Mouse (Mus musculus) adrenal gland, adult 2 months (tissue): ENCODE measurements around the gene Gm48552. TPM values are rescaled to one million over a fixed set of nuclear protein-coding genes. Genes with fewer than 3 reads are reported as not detected.

Experiments
- DNase-seq: peaks from one replicate; pipeline ENCODE4 v3.0.0; 2021
- polyA plus RNA-seq: library from polyadenylated mRNA; depleted of rRNA; stranded (reverse); fragments of >200 nt; gene quantifications from 2 replicates; pipeline ENCODE4 v1.2.3, GENCODE M21; 2012
- total RNA-seq, 2 experiments: library from RNA; stranded (reverse); gene quantifications; 2 replicates each; pipeline ENCODE4 v1.2.3; 2021

The Gm48552 gene
- total and polyA plus RNA-seq, 3 experiments: 1.4 to 4.4 TPM; not detected in 1

DNA sequence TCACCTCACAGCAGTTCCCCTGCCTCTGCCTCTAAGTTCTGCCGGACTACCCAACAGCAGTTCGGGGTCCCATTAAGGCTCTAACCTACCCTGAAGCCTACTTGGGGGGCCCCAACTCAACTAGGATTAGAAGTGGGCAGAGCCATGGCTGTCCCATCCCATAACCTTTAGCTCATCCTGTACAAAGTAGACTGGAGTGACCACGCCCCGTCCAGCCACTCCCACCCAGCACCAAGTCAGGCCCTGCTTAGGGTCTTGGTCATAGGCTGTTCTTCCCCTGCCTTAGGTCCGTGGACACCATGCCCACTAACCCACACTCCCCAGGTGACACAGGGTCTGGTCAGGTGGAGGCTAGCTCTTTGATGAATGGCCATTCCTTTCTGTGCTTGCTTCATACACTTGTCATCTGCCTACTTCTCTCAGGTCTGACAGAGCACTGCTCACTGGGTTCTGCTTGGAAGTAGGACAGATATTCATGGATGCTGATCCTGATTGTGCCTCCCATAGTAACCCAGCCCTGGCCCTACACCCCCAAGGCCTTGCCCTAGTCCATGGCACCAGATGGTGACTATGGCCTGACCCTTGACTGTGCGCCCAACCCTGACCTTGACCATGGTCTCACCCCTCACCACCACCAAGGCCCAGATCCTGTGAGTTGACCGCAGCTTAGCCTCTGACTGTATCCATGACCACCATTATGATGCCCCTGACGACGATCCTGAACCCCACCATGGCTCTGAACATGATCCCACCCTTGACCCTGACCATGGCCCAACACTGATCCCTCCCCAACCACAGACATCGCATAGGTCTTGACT lies 30.5 kb downstream of the Gm48552 start:
- DNase-seq: peak; percentile 53

DNA sequence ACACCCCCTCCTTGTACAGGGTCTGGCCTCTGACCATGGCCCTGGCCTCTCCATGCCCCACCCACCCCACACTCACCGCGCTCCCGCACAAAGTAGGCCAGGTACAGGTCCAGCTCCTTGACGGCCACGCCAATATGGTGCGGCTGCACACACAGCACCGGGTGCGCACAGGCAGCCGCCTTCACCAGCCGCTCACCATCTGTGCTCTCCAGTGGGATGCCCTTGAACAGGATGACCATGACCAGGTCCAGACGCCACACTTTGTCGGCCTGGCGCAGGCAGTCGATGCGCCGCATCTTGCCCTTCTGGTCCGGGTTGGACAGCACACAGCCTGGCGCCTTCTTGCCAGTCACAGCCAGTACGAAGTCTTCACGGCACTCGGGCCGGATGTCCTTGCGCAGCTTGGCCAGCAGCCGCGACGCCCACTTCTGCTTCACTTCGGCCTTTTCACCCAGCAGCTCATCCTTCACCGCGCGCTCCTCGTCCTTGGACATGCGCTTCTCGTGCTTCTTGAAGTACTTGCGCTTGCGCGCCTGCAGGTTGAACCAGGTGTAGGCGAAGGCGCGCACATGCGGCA lies 31.5 kb downstream of the Gm48552 start:
- peak; percentile 82 for DNase-seq

GRCm38 (mm10) chr10:81421041-81421796 lies 32.4 kb downstream of the Gm48552 start:
- DNase-seq: no peak

GRCm38 (mm10) chr10:81421797-81422100 lies 32.9 kb downstream of the Gm48552 start:
- DNase-seq: peak; percentile 75

GRCm38 (mm10) chr10:81422191-81422590 lies 33.4 kb downstream of the Gm48552 start:
- DNase-seq: peak; percentile 32

GRCm38 (mm10) chr10:81422661-81423217 lies 33.9 kb downstream of the Gm48552 start:
- DNase-seq: no peak

- DNase-seq: no peak
Observed at GRCm38 (mm10) chr10:81423476-81424245, 34.9 kb downstream of the Gm48552 start.

DNA sequence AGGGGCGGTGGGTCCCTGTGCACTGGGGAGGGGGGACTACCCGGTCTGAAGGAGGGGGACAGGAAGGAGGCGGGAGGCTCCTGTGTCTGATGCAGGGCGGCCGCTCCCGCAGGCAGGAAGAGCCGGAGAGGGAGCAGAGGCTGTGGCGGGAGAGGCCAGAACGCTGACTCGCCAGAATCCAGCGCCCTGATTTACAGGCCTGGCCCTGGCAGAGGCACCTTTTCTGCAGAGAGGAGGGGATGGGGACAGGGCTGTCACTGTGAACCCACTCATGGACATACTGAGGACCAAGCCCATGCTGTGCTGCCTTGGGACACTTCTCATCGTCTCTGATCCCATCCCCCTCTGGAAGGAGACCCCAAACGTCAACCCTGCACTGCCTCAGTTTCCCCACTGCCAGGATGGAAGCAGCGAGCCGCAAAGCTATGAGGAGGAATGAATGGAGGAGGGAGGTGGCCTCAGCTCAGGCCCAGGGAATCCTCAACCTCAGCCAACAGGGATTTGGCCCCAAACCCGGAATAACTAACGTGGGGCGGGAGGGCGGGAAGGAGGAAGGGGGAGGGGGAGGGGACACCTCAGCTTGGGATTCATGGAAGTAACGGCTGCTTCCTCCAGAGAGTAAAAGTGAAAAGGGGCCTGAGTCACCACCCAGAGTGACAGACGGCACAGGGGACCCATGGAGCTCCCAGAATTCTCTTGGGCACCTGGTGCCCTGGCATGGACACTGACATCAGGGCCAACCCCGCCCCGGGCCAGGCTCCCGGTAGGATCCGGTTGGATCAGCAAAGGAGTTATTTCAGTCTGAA lies 35.6 kb downstream of the Gm48552 start:
- DNase-seq: peak; percentile 83

- peak; percentile 81 for DNase-seq
Observed at GRCm38 (mm10) chr10:81425236-81425850, 36.5 kb downstream of the Gm48552 start.

DNA sequence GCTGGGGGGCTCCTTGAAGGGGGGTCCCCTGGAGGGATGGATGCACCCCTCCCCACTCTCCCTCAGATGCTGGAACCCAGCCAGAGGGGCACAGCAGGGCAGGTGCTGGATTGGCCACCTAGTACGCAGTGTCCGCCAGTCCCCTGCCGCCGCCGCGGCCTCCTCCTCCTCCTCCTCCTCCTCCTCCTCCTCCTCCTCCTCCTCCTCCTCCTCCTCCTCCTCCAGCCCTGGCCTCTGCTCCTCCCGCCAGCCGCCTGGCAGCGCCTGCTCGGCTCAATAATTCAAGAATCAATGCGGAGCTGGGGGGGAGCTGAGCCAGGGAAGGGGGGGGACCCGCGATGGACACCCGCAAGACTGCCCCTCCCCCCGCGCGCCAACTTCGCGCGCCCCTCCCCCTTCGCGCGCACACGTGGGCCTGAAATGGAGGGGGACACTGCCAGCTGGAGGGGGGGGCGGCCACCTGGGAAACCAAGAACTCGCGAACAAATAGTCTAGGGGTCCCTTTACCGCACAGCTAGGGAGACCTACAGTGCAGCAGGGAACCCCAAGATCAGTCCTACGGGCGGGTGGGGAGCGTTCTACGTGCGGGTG lies 37.4 kb downstream of the Gm48552 start:
- peak; percentile 56 for DNase-seq

- peak; percentile 91 for DNase-seq
Observed at GRCm38 (mm10) chr10:81426897-81427296, 38.1 kb downstream of the Gm48552 start.

DNA sequence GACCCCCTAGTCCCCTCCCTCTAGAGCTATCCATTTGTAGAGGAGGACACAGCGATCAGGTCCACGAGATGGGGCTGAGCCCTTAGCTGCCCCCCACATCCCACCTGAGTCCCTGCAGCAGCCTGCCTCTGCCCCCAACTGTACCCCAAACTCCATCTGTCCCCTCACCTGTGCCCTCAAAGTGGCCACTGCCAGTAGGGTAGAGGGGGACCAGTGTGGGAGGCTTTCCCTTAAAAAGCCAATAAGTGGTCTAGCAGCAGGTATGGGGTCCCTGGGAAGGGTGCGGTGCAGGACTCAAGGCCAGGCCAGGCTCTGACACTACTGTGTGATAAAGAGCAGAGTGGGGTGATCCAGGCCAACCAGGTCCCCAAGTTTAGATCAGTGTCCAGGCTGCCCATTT lies 38.5 kb downstream of the Gm48552 start:
- DNase-seq: no peak

- peak; percentile 15 for DNase-seq
Observed at GRCm38 (mm10) chr10:81427804-81428506, 39.1 kb downstream of the Gm48552 start.

DNA sequence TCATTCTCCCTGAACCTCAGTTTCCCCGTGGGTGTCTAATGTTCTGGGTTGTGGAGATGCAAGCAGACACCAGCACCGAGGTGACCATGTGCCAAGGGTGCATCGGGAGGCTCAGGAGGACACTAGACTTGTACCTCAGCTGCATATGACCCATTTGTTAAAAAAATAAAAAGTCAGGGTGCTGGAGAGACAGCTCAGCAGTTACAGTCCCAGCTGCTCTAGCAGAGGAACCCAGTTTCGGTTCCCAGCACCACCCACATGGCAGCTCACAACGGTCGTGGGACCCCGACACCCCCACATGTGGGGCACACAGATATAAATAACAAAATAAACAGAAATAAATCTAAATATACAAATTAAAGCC lies 39.7 kb downstream of the Gm48552 start:
- peak; percentile 2 for DNase-seq

DNA sequence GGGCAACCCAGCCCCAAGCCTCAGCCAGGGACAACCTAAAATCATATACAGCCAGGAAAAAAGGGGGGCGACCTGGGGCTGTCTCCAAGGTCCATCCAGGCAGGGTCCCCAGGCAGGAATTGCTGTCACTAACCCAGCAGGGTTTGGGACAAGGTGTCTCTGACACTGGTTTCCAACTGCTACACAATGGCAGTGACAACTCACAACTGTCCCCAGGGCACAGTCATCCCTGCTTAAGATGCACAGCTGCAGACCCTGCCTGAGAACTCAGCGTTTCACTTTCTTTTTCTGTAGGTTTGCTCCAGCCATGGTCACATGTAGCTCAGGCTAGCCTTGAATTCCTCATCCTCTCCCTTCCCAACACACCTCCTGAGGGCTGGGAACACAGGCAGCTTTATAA lies 40.3 kb downstream of the Gm48552 start:
- peak; percentile 9 for DNase-seq

DNA sequence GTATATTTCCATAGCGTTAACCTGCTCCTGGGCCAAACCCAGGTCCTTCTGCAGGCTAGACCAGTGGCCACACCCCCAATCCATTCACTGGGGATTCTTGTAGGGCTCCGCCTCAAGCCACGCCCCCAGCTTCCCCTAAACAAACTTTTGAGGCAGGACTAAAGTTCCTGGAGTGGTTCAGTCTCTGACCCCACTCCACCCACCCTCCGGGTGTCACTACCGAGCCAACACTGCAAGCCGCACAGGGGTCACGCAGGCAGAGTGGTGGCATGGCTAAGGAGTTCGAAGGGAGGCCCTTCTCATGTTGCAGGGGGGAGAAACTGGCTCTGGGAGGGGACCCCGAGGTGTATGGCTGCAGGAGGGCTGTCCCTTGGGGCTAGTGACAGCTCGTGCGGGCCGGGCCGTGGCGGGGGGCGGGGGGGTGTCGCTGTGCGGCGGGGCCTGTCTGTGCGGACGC lies 40.8 kb downstream of the Gm48552 start:
- peak; percentile 93 for DNase-seq

- DNase-seq: peak; percentile 90
Observed at GRCm38 (mm10) chr10:81430141-81430830, 41.5 kb downstream of the Gm48552 start.

- DNase-seq: peak; percentile 33
Observed at GRCm38 (mm10) chr10:81430831-81431525, 42.2 kb downstream of the Gm48552 start.
